Mouse (Mus musculus): ENCODE data around the gene Ttf1.

DNA sequence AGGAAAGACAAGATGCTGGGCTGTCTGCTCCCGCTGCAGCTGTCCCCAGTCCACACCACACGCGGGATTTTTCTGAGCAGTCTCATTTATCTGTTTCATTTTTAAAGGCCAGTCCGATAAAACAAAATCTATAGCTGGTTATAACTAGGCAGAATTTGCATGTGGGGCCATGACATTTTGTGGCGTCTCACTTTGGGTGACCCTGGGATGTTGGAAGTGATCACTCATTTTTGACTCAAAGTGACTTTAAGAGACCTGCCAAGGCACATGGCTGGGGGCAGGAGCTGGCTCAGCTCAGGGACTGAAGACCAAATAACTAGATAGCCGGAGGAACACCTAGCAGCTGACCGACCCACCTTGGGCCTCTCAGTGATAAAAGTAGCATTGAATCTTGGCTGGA lies 37.1 kb upstream of the Ttf1 start:
- TF ChIP-seq CTCF (IDR thresholded peaks at IDR 0.05; ENCODE audit: low read depth) (no peak), EP300 (IDR thresholded peaks at IDR 0.05; ENCODE audit: low read depth) (no peak)
